Mouse (Mus musculus) E14TG2a.4 (cell line): ENCODE data around the gene Anks1b.

Experiments
- H3K27me3 ChIP-seq: 2 replicates; pipeline ENCODE4 v1.6.1; 2014; ENCODE audit warnings: low read length, control low read depth; ENCODE audit not compliant: insufficient read depth
- H3K36me3 ChIP-seq: 2 replicates; pipeline ENCODE4 v1.6.1; 2014; ENCODE audit warnings: low read length, control low read depth; ENCODE audit not compliant: insufficient read depth
- H3K4me1 ChIP-seq: replicated peaks from 2 replicates; pipeline ENCODE4 v1.6.1; 2014; ENCODE audit warnings: low read depth, low read length, control low read depth
- H3K4me3 ChIP-seq: replicated peaks from 2 replicates; pipeline ENCODE4 v1.5.1; 2014; ENCODE audit warnings: mild to moderate bottlenecking, low read length
- H3K9me3 ChIP-seq: 2 replicates; pipeline ENCODE4 v1.6.1; 2014; ENCODE audit warnings: low read length, control low read depth
- CTCF ChIP-seq: conservative IDR thresholded peaks from 2 replicates; pipeline ENCODE4 v1.5.1; 2014; ENCODE audit warnings: low read length
- NANOG ChIP-seq: IDR thresholded peaks from 2 replicates; pipeline ENCODE4 v1.6.1; 2014; ENCODE audit warnings: borderline replicate concordance, low read length, mixed read lengths
- POU5F1 ChIP-seq: IDR thresholded peaks from 2 replicates; pipeline ENCODE4 v1.6.1; 2014; ENCODE audit warnings: low read length, borderline replicate concordance

Anks1b gene

GRCm38 (mm10) chr10:90779561-90780400 is 906.5 kb downstream of the Anks1b start:
- Histone ChIP-seq H3K27me3 (peaks cover 2% of the 10 kb centered on the region; the same call in 1 of the 2 replicates), H3K4me3 (no peak overlapping the region; the same call in 1 of the 2 replicates), H3K9me3 (peaks cover 6% of the 10 kb centered on the region), H3K36me3 (no peaks in the 10 kb centered on the region), H3K4me1 (peaks cover 17% of the 10 kb centered on the region)
- TF ChIP-seq POU5F1 (no peak), CTCF (no peak), NANOG (no peak)

DNA sequence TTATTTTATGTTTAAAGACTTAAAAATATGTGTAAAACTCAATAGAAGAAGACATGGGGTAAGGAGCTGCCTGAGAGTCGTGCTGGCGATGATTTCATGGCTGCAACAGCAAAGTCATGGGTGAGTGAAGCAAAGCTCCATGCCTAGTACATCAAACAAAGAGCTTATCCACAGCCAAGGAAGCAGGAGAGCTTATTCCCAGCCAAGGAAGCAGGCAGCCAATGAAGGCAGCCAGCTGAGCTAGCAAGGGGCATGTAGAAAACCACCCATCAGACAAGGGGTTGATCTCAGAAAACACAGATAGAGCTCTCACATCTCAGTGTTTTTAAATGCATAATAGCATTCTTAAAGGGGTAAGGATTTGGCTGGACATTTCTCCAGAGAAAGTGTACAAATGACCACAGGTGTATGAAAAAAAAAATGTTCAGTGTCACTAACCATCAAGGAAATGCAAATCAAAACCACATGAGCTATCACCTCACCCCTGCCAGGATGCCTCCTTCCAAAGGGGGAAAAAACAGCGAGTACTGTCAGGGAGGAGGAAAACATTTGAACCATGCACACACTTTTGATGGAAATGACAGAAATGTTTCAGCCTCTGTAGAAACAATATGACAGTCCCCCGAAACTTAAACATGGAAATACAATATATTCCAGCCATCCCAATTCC is 911.8 kb downstream of the Anks1b start:
- TF ChIP-seq NANOG (no peak), POU5F1 (no peak), CTCF (no peak)
- H3K36me3 ChIP-seq = no peaks in the 10 kb centered on the region
- no peaks in the 10 kb centered on the region for H3K9me3 ChIP-seq
- peaks cover 5% of the 10 kb centered on the region for H3K4me1 ChIP-seq
- no peak overlapping the region for H3K4me3 ChIP-seq
- H3K27me3 ChIP-seq = peaks cover 2% of the 10 kb centered on the region; the same call in 1 of the 2 replicates

GRCm38 (mm10) chr10:90785680-90786079 is 912.4 kb downstream of the Anks1b start:
- Histone ChIP-seq H3K36me3 (no peaks in the 10 kb centered on the region), H3K9me3 (no peaks in the 10 kb centered on the region)
- TF ChIP-seq NANOG (no peak), CTCF (no peak), POU5F1 (no peak)

DNA sequence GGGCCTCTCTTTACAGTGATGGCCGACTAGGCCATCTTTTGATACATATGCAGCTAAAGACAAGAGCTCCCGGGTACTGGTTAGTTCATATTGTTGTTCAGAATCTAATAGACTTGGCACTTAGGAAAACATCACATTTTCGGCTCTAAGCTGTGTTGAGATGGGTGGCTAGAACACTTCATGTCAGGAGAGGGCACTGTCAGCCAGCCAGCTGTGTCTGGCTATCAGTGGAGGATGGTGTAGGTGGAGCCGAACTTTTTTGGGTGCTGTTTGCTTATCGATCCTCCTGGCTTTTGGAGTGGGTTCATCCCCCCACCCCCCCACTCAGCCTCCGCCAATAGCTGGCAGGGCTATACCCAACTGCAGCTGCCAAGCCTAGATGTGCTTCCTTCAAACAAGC is 929.8 kb downstream of the Anks1b start:
- Histone ChIP-seq H3K36me3 (no peaks in the 10 kb centered on the region), H3K27me3 (peaks cover 29% of the 10 kb centered on the region), H3K4me1 (peaks cover 32% of the 10 kb centered on the region), H3K9me3 (0 out of 2 replicates have a peak, but pooled peaks cover 2% of the 10 kb centered on the region), H3K4me3 (no peak overlapping the region)
- no peak for TF ChIP-seq POU5F1
- no peak for TF ChIP-seq CTCF
- TF ChIP-seq NANOG = no peak

More at GRCm38 (mm10) chr10:90785680-90786079, 912.4 kb downstream of the Anks1b start:
- H3K4me1 ChIP-seq = no peaks in the 10 kb centered on the region
- H3K27me3 ChIP-seq = peaks cover 2% of the 10 kb centered on the region; the same call in 1 of the 2 replicates
- H3K4me3 ChIP-seq = no peak overlapping the region

- no peaks in the 10 kb centered on the region for H3K9me3 ChIP-seq
- TF ChIP-seq NANOG (peak; percentile 74; the same call in 1 of the 2 replicates), CTCF (no peak)
- no peaks in the 10 kb centered on the region for H3K36me3 ChIP-seq
- H3K27me3 ChIP-seq = peaks cover 36% of the 10 kb centered on the region
- peaks cover 35% of the 10 kb centered on the region for H3K4me1 ChIP-seq
- H3K4me3 ChIP-seq = no peak overlapping the region
Measured at GRCm38 (mm10) chr10:90804602-90805095, 931.3 kb downstream of the Anks1b start.

GRCm38 (mm10) chr10:90808616-90809310 is 935.5 kb downstream of the Anks1b start:
- Histone ChIP-seq H3K27me3 (peaks cover 47% of the 10 kb centered on the region), H3K9me3 (no peaks in the 10 kb centered on the region), H3K36me3 (no peaks in the 10 kb centered on the region), H3K4me1 (peaks cover 40% of the 10 kb centered on the region), H3K4me3 (no peak overlapping the region)
- no peak for TF ChIP-seq CTCF
- no peak for TF ChIP-seq NANOG
- TF ChIP-seq POU5F1 = no peak

DNA sequence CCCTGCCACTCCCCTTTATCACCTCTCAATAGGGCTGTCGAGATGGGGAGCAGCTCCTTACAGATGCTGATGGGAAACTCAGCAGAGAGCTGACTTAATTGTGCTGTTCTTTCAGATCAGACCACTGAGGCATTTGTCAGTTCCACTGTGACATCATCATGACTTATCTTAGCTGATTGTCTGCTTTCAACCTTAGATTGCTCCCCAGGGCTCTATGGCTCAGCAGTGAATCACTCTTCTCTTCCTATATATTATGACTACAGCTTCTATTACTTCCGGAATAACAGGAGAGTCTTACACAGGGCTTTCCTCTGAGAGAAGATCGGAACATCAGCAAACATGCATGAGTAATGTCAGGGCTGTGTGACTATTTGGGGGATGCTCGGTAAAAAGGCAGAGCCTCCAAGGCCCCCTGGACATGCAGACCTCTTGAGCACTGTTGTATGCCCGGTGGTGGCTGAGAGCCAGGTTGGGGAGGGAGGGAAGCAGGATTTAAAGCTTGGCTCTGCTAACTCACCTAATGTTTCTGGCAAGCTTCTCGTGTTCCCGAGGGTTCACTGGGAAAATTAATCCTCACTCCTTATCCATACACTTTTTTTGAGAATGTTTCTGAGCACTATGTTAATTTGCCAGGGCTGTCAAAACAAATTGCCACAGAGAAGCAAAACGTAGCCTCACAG is 936.7 kb downstream of the Anks1b start:
- no peak overlapping the region for H3K4me3 ChIP-seq
- no peaks in the 10 kb centered on the region for H3K36me3 ChIP-seq
- TF ChIP-seq NANOG (peak; percentile 89), CTCF (no peak)
- H3K9me3 ChIP-seq = no peaks in the 10 kb centered on the region
- peaks cover 52% of the 10 kb centered on the region for H3K27me3 ChIP-seq
- H3K4me1 ChIP-seq = peaks cover 27% of the 10 kb centered on the region

DNA sequence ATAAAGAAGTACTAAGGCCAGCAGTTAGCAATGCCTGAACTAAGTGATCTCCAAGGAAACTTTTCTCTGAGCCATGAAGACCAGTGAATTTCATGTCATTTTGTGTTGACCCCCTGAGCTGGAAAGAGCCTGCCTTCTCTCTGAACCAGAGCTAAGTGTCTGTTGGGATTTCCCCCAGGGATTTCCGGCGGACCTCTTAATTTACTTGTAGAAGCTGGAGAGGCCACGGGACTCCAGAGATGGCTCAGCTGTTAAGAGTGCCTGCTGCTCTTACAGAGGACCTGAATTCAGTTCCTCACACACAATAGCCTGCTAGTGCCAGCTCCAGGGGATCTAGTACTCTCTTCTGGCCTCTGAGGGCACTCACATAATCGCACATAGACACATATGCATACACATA is 938.1 kb downstream of the Anks1b start:
- Histone ChIP-seq H3K9me3 (no peaks in the 10 kb centered on the region), H3K4me3 (no peak overlapping the region), H3K36me3 (no peaks in the 10 kb centered on the region), H3K4me1 (peaks cover 15% of the 10 kb centered on the region), H3K27me3 (peaks cover 53% of the 10 kb centered on the region)
- TF ChIP-seq POU5F1 (no peak), NANOG (no peak), CTCF (no peak)
